Mouse (Mus musculus): ENCODE results near the gene Tango6.

GRCm38 (mm10) chr8:106643100-106643499 lies 39.8 kb upstream of the Tango6 start:
- TF ChIP-seq CTCF (conservative IDR thresholded peaks at IDR 0.05 in 1 of 2, IDR thresholded peaks at IDR 0.05 in 1 of 2; ENCODE audit: low read depth in 2 of 2, low read length in 2 of 2) (no peak), POLR2A (IDR thresholded peaks at IDR 0.05; ENCODE audit: low read depth, low read length) (no peak), MAX (IDR thresholded peaks at IDR 0.05; ENCODE audit: low read length) (no peak), SMC3 (IDR thresholded peaks at IDR 0.05; ENCODE audit: low read depth, low read length) (no peak), TBP (conservative IDR thresholded peaks at IDR 0.05; ENCODE audit: low read depth, low read length) (no peak), MAFK (IDR thresholded peaks at IDR 0.05; ENCODE audit: insufficient replicate concordance, low read length) (no peak), TCF12 (IDR thresholded peaks at IDR 0.05; ENCODE audit: low read depth, low read length) (no peak), USF1 (IDR thresholded peaks at IDR 0.05; ENCODE audit: low read depth, low read length) (no peak)

All from CH12.LX (cell line).